Mouse (Mus musculus): ENCODE results near the gene Plcd3. TPM values are rescaled to one million over a fixed set of nuclear protein-coding genes. Genes with fewer than 3 reads are reported as not detected.

Plcd3 gene
- polyA plus RNA-seq, 1 experiment from 2014 or later, result 3.9 TPM

GRCm38 (mm10) chr11:103116008-103116818, 14.8 kb upstream of the Plcd3 start, which contains the start of gene Hexim1:
Hexim1 (plus strand) TSS chr11:103116231.
- H3K4me2 ChIP-seq (replicated peaks), result peak within 1 kb of the TSS; percentile 91
- H3K9ac ChIP-seq, result peak within 1 kb of the TSS; percentile 81
- peaks cover 20% of the 10 kb centered on the region for H3K4me1 ChIP-seq

GRCm38 (mm10) chr11:103115163-103116007, 13.9 kb upstream of the Plcd3 start:
- peak overlapping the region; percentile 66 for H3K4me3 ChIP-seq
- peak; percentile 65 for ATAC-seq (ENCODE audit: insufficient number of reproducible peaks, insufficient read depth, low FRiP score, low TSS enrichment)
- H3K4me2 ChIP-seq (replicated peaks), result peak overlapping the region; percentile 65
- H3K4me1 ChIP-seq, result peaks cover 20% of the 10 kb centered on the region
- H3K36me3 ChIP-seq, result no peaks in the 10 kb centered on the region
- no peaks in the 10 kb centered on the region for H3K9me3 ChIP-seq
- WGBS, result 2% methylated on average over 34 of the region's 34 CpGs
- H3K27ac ChIP-seq, result peak overlapping the region; percentile 91
- H3K9ac ChIP-seq, result peak overlapping the region; percentile 81
- H3K27me3 ChIP-seq, result peaks cover 4% of the 10 kb centered on the region

More at GRCm38 (mm10) chr11:103116008-103116818, 14.8 kb upstream of the Plcd3 start, which contains the start of gene Hexim1:
- peak within 1 kb of the TSS; percentile 66 for H3K4me3 ChIP-seq
- H3K27me3 ChIP-seq, result peaks cover 2% of the 10 kb centered on the region
- no peaks in the 10 kb centered on the region for H3K9me3 ChIP-seq
- peak within 1 kb of the TSS; percentile 91 for H3K27ac ChIP-seq
- no peaks in the 10 kb centered on the region for H3K36me3 ChIP-seq
- under 1% methylated on average over 53 of the region's 53 CpGs for WGBS
- ATAC-seq (ENCODE audit: insufficient number of reproducible peaks, insufficient read depth, low FRiP score, low TSS enrichment), result peak; percentile 93

GRCm38 (mm10) chr11:103114270-103114943, 12.9 kb upstream of the Plcd3 start:
- Histone ChIP-seq H3K4me1 (peaks cover 20% of the 10 kb centered on the region), H3K27ac (peak overlapping the region; percentile 91; the same call in 1 of the 2 replicates), H3K27me3 (peaks cover 4% of the 10 kb centered on the region), H3K36me3 (no peaks in the 10 kb centered on the region), H3K9ac (peak overlapping the region; percentile 81), H3K4me3 (peak overlapping the region; percentile 66), H3K4me2 (replicated peaks) (peak overlapping the region; percentile 65), H3K9me3 (no peaks in the 10 kb centered on the region)
- ATAC-seq (ENCODE audit: insufficient number of reproducible peaks, insufficient read depth, low FRiP score, low TSS enrichment), result no peak
- 84% methylated on average over 11 of the region's 11 CpGs for WGBS

GRCm38 (mm10) chr11:103113771-103114170, 12.3 kb upstream of the Plcd3 start:
- H3K9ac ChIP-seq, result no peak overlapping the region
- H3K4me1 ChIP-seq, result peaks cover 17% of the 10 kb centered on the region
- H3K9me3 ChIP-seq, result no peaks in the 10 kb centered on the region
- no peak overlapping the region for H3K4me3 ChIP-seq
- 66% methylated on average over 4 of the region's 4 CpGs for WGBS
- no peaks in the 10 kb centered on the region for H3K36me3 ChIP-seq
- no peak overlapping the region for H3K4me2 ChIP-seq (replicated peaks)
- peaks cover 4% of the 10 kb centered on the region for H3K27me3 ChIP-seq
- no peak for ATAC-seq (ENCODE audit: insufficient number of reproducible peaks, insufficient read depth, low FRiP score, low TSS enrichment)
- no peak overlapping the region for H3K27ac ChIP-seq

- WGBS, result 34% methylated on average over 12 of the region's 12 CpGs
- Histone ChIP-seq H3K4me2 (replicated peaks) (peak overlapping the region; percentile 54; the same call in 1 of the 2 replicates), H3K27me3 (peaks cover 4% of the 10 kb centered on the region), H3K9me3 (no peaks in the 10 kb centered on the region), H3K36me3 (no peaks in the 10 kb centered on the region), H3K9ac (no peak overlapping the region), H3K4me1 (peaks cover 12% of the 10 kb centered on the region; the same call in 1 of the 2 replicates), H3K27ac (no peak overlapping the region), H3K4me3 (no peak overlapping the region)
- ATAC-seq (ENCODE audit: insufficient number of reproducible peaks, insufficient read depth, low FRiP score, low TSS enrichment), result no peak
These were observed 11.5 kb upstream of the Plcd3 start for GRCm38 (mm10) chr11:103113005-103113404.

- no peaks in the 10 kb centered on the region for H3K9me3 ChIP-seq
- peak overlapping the region; percentile 54 for H3K4me2 ChIP-seq (replicated peaks)
- 0 out of 2 replicates have a peak overlapping the region, but pooled peaks have one; percentile 32 for H3K27ac ChIP-seq
- H3K4me3 ChIP-seq, result peak overlapping the region; percentile 32
- no peaks in the 10 kb centered on the region for H3K36me3 ChIP-seq
- no peak for ATAC-seq (ENCODE audit: insufficient number of reproducible peaks, insufficient read depth, low FRiP score, low TSS enrichment)
- H3K4me1 ChIP-seq, result peaks cover 12% of the 10 kb centered on the region; the same call in 1 of the 2 replicates
- H3K9ac ChIP-seq, result no peak overlapping the region
- peaks cover 4% of the 10 kb centered on the region for H3K27me3 ChIP-seq
- WGBS, result 12% methylated on average over 9 of the region's 9 CpGs
These were observed 11.1 kb upstream of the Plcd3 start for GRCm38 (mm10) chr11:103112552-103112912.

- Histone ChIP-seq H3K36me3 (no peaks in the 10 kb centered on the region), H3K27ac (0 out of 2 replicates have a peak overlapping the region, but pooled peaks have one; percentile 32)
- WGBS, result 2% methylated on average over 28 of the region's 28 CpGs
These were observed 10.6 kb upstream of the Plcd3 start for GRCm38 (mm10) chr11:103111881-103112551.

GRCm38 (mm10) chr11:103111301-103111700, 9.8 kb upstream of the Plcd3 start:
- Histone ChIP-seq H3K4me3 (peak overlapping the region; percentile 32), H3K4me1 (peaks cover 12% of the 10 kb centered on the region; the same call in 1 of the 2 replicates), H3K9ac (0 out of 2 replicates have a peak overlapping the region, but pooled peaks have one; percentile 13), H3K4me2 (replicated peaks) (peak overlapping the region; percentile 54), H3K27ac (no peak overlapping the region), H3K27me3 (peaks cover 4% of the 10 kb centered on the region), H3K9me3 (no peaks in the 10 kb centered on the region), H3K36me3 (no peaks in the 10 kb centered on the region)
- no peak for ATAC-seq (ENCODE audit: insufficient number of reproducible peaks, insufficient read depth, low FRiP score, low TSS enrichment)
- 19% methylated on average over 10 of the region's 10 CpGs for WGBS

More at GRCm38 (mm10) chr11:103111881-103112551, 10.6 kb upstream of the Plcd3 start:
- Histone ChIP-seq H3K27me3 (peaks cover 4% of the 10 kb centered on the region), H3K9me3 (no peaks in the 10 kb centered on the region), H3K9ac (0 out of 2 replicates have a peak overlapping the region, but pooled peaks have one; percentile 13), H3K4me2 (replicated peaks) (peak overlapping the region; percentile 54), H3K4me3 (peak overlapping the region; percentile 32), H3K4me1 (peaks cover 12% of the 10 kb centered on the region; the same call in 1 of the 2 replicates)
- ATAC-seq (ENCODE audit: insufficient number of reproducible peaks, insufficient read depth, low FRiP score, low TSS enrichment), result peak; percentile 4; the same call in 1 of the 2 replicates

GRCm38 (mm10) chr11:103106386-103106785, 4.9 kb upstream of the Plcd3 start:
- H3K4me3 ChIP-seq, result no peak overlapping the region
- 58% methylated on average over 4 of the region's 4 CpGs for WGBS
- peaks cover 12% of the 10 kb centered on the region; the same call in 1 of the 2 replicates for H3K4me1 ChIP-seq
- no peaks in the 10 kb centered on the region for H3K36me3 ChIP-seq
- H3K27ac ChIP-seq, result no peak overlapping the region
- H3K9ac ChIP-seq, result no peak overlapping the region
- no peak overlapping the region for H3K4me2 ChIP-seq (replicated peaks)
- H3K9me3 ChIP-seq, result no peaks in the 10 kb centered on the region
- H3K27me3 ChIP-seq, result peaks cover 18% of the 10 kb centered on the region
- no peak for ATAC-seq (ENCODE audit: insufficient number of reproducible peaks, insufficient read depth, low FRiP score, low TSS enrichment)

GRCm38 (mm10) chr11:103105810-103106209, 4.4 kb upstream of the Plcd3 start:
- Histone ChIP-seq H3K27ac (no peak overlapping the region), H3K4me2 (replicated peaks) (no peak overlapping the region), H3K4me3 (no peak overlapping the region), H3K36me3 (no peaks in the 10 kb centered on the region), H3K9me3 (no peaks in the 10 kb centered on the region), H3K4me1 (peaks cover 17% of the 10 kb centered on the region; the same call in 1 of the 2 replicates), H3K9ac (no peak overlapping the region), H3K27me3 (peaks cover 21% of the 10 kb centered on the region)
- ATAC-seq (ENCODE audit: insufficient number of reproducible peaks, insufficient read depth, low FRiP score, low TSS enrichment), result no peak
- 83% methylated on average over 6 of the region's 6 CpGs for WGBS
